Mouse (Mus musculus): ENCODE measurements around the gene Cnnm4.

DNA sequence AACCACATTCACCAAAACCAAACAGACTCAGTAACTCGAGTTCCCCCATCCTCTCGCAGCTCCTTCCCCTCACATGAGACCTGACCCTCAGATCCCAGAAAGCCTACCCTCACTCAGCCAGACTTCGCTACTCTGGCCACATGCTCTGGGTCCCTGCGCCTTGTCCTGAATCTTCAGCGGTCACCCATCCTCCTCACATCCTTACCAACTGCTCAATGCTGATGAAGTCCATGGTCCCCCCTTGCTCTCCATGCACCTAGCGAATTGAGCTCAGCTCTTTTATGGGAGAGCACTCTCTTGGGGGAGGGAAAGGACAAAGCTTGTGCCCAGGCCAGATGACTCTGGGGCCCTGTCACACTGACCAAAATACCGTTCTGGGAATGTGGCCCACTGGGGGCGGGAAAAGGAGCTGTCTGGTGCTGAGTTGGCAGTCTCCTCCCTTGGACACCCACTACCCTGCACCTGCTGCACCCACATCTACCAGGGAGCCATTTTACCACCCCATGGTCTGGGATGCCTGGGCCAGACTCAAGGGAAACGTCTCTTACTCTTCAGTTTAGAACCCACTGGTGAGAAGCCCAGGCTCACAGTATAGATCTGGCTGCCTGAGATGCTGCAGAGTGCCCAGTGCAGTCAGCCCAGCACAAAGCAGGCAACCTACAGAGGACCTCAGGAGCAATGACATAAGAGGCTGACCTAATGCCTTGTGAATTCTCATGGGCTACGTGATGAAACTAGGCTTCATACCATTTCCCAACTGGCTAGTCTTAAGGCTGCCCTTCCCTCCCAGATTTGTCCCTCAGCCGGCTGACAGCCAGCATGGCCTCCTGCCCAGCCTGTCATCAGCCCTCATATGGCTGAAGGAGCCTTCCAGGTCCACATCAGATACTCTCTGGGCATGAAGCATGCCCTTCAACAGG, 64.3 kb downstream of the Cnnm4 start:
- TF ChIP-seq ZC3H11A (IDR thresholded peaks at IDR 0.05; ENCODE audit: borderline replicate concordance, low read depth, low read length) (no peak), CHD2 (IDR thresholded peaks at IDR 0.05; ENCODE audit: low read depth, low read length) (no peak), MAFK (IDR thresholded peaks at IDR 0.05; ENCODE audit: insufficient read depth, low read depth, low read length) (no peak)

Data from ES-E14 (cell line).